Mouse (Mus musculus) heart, postnatal 0 days (tissue): ENCODE measurements around the gene Hsp90aa1.

Experiments used
- CTCF ChIP-seq: IDR thresholded peaks from 2 replicates; pipeline ENCODE4 v1.5.1; 2016; ENCODE audit warnings: antibody characterized with exemption, control low read depth, low read depth
- EP300 ChIP-seq: IDR thresholded peaks from 2 replicates; pipeline ENCODE4 v1.6.1; 2016; ENCODE audit warnings: antibody characterized with exemption, low read depth

GRCm38 (mm10) chr12:110681878-110682277, 20.6 kb downstream of the Hsp90aa1 start:
- TF ChIP-seq CTCF (no peak), EP300 (no peak)
